Mouse (Mus musculus) embryonic facial prominence, embryonic 10.5 days (tissue): ENCODE measurements around the gene Gsg1l. TPM values are rescaled to one million over a fixed set of nuclear protein-coding genes. Genes with fewer than 3 reads are reported as not detected.

Source experiments
- DNase-seq: peaks from one replicate; pipeline ENCODE4 v3.0.0-alpha.2; 2017; ENCODE audit warnings: low spot score
- H3K27ac ChIP-seq: fragments of 300-500 bp; sonication (generic); replicated peaks from 2 replicates; pipeline ENCODE4 v1.5.1; 2016; ENCODE audit warnings: mild to moderate bottlenecking
- H3K27me3 ChIP-seq: fragments of 300-500 bp; sonication (generic); replicated peaks from 2 replicates; pipeline ENCODE4 v1.6.1; 2016; ENCODE audit warnings: low read depth, mild to moderate bottlenecking; ENCODE audit not compliant: poor library complexity, severe bottlenecking
- H3K36me3 ChIP-seq: fragments of 300-500 bp; sonication (generic); replicated peaks from 2 replicates; pipeline ENCODE4 v1.6.1; 2016; ENCODE audit warnings: mild to moderate bottlenecking, moderate library complexity
- H3K4me1 ChIP-seq: fragments of 300-500 bp; sonication (generic); 2 replicates; pipeline ENCODE4 v1.6.1; 2016
- H3K4me3 ChIP-seq: fragments of 300-500 bp; sonication (generic); 2 replicates; pipeline ENCODE4 v1.5.1; 2016; ENCODE audit warnings: mild to moderate bottlenecking, moderate library complexity
- H3K9me3 ChIP-seq: fragments of 300-500 bp; sonication (generic); 2 replicates; pipeline ENCODE4 v1.6.1; 2016; ENCODE audit warnings: mild to moderate bottlenecking
- WGBS: fragments of 180-500 bp; shearing (Covaris S2); methylation state at CpG from one replicate; pipeline ENCODE4 v1.1.7; 2016; 5-methylcytosine and 5-hydroxymethylcytosine counted together
- polyA plus RNA-seq: library from polyadenylated mRNA; unstranded; fragments of >200 nt; fragmentation: Nextera tagmentation; extraction: Ambion mirVana; gene quantifications from 2 replicates; pipeline ENCODE4 v1.2.1, GENCODE M21; 2016

Gsg1l gene
- polyA plus RNA-seq, 1 experiment from 2014 or later, result 0.65 TPM

- no peak for DNase-seq
- peaks cover 16% of the 10 kb centered on the region; the same call in 1 of the 2 replicates for H3K27me3 ChIP-seq
- H3K4me3 ChIP-seq, result no peak overlapping the region
- H3K27ac ChIP-seq, result no peak overlapping the region
- WGBS, result 60% methylated on average over 18 of the region's 18 CpGs
- peaks cover 31% of the 10 kb centered on the region for H3K4me1 ChIP-seq
- no peaks in the 10 kb centered on the region for H3K36me3 ChIP-seq
- no peaks in the 10 kb centered on the region for H3K9me3 ChIP-seq
Measured at GRCm38 (mm10) chr7:125959294-125960048, 122.7 kb downstream of the Gsg1l start.

- H3K36me3 ChIP-seq, result no peaks in the 10 kb centered on the region
- peaks cover 16% of the 10 kb centered on the region; the same call in 1 of the 2 replicates for H3K27me3 ChIP-seq
- no peak for DNase-seq
- peaks cover 34% of the 10 kb centered on the region for H3K4me1 ChIP-seq
- H3K4me3 ChIP-seq, result no peak overlapping the region
- H3K9me3 ChIP-seq, result no peaks in the 10 kb centered on the region
- no peak overlapping the region for H3K27ac ChIP-seq
- WGBS, result 85% methylated on average over 5 of the region's 5 CpGs
Measured at GRCm38 (mm10) chr7:125958856-125959255, 123.4 kb downstream of the Gsg1l start.

GRCm38 (mm10) chr7:125954994-125955393 lies 127.2 kb downstream of the Gsg1l start:
- no peaks in the 10 kb centered on the region for H3K36me3 ChIP-seq
- H3K27ac ChIP-seq, result no peak overlapping the region
- no peaks in the 10 kb centered on the region for H3K9me3 ChIP-seq
- 69% methylated on average over 5 of the region's 5 CpGs for WGBS
- peaks cover 37% of the 10 kb centered on the region for H3K4me1 ChIP-seq
- peaks cover 19% of the 10 kb centered on the region; the same call in 1 of the 2 replicates for H3K27me3 ChIP-seq
- no peak overlapping the region for H3K4me3 ChIP-seq
- no peak for DNase-seq

- no peak overlapping the region; the same call in 1 of the 2 replicates for H3K27ac ChIP-seq
- H3K4me3 ChIP-seq, result no peak overlapping the region
- no peaks in the 10 kb centered on the region for H3K36me3 ChIP-seq
- no peak for DNase-seq
- no peaks in the 10 kb centered on the region for H3K9me3 ChIP-seq
- H3K4me1 ChIP-seq, result peaks cover 32% of the 10 kb centered on the region
- WGBS, result 49% methylated on average over 3 of the region's 3 CpGs
- peaks cover 14% of the 10 kb centered on the region; the same call in 1 of the 2 replicates for H3K27me3 ChIP-seq
Measured at GRCm38 (mm10) chr7:125954356-125954878, 127.8 kb downstream of the Gsg1l start.

DNA sequence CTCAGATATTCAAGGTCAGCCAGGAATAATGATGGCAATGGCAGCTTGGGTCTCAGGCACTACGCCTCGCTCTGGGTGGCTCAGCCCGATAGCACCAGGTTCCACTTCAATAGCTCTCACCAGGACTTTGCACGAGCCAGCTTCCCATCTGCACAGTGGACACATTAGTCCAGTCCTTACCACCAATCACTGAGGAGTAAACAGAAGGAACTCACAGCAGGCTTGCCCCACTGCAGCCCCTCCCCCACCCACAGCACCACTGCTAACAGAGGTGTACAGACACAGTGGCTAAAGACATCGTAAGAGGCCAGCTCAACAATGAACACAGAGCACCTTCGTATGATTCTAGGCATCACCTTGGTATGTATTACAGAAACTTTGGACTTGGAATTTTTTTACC lies 128.4 kb downstream of the Gsg1l start:
- no peaks in the 10 kb centered on the region for H3K9me3 ChIP-seq
- DNase-seq, result no peak
- H3K27ac ChIP-seq, result no peak overlapping the region
- no peak overlapping the region for H3K4me3 ChIP-seq
- peaks cover 32% of the 10 kb centered on the region for H3K4me1 ChIP-seq
- H3K27me3 ChIP-seq, result peaks cover 14% of the 10 kb centered on the region; the same call in 1 of the 2 replicates
- 75% methylated on average over 6 of the region's 6 CpGs for WGBS
- H3K36me3 ChIP-seq, result no peaks in the 10 kb centered on the region

DNA sequence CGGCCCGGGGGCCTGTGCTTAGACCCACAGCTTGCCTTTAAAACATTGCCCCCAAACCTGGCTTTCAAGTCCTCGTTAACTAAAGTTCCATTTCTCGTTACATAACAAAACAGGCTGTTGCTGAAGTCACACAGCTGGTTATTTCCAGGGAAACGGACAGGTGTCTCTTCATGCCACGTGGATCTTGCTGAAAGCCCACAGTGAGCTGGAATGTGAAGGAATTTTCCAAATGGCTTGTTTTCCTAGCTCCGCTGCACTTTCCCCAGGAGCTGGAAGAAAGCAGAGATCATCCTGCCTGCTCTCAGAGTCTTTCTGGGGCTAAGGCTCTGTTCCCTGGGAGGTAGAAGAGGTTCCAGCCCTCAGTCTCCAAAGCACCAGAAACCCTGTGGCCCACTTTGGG lies 130.3 kb downstream of the Gsg1l start:
- peaks cover 25% of the 10 kb centered on the region for H3K4me1 ChIP-seq
- DNase-seq, result no peak
- no peaks in the 10 kb centered on the region for H3K9me3 ChIP-seq
- 77% methylated on average over 7 of the region's 7 CpGs for WGBS
- H3K4me3 ChIP-seq, result no peak overlapping the region
- H3K36me3 ChIP-seq, result no peaks in the 10 kb centered on the region
- peaks cover 6% of the 10 kb centered on the region; the same call in 1 of the 2 replicates for H3K27me3 ChIP-seq
- H3K27ac ChIP-seq, result no peak overlapping the region

DNA sequence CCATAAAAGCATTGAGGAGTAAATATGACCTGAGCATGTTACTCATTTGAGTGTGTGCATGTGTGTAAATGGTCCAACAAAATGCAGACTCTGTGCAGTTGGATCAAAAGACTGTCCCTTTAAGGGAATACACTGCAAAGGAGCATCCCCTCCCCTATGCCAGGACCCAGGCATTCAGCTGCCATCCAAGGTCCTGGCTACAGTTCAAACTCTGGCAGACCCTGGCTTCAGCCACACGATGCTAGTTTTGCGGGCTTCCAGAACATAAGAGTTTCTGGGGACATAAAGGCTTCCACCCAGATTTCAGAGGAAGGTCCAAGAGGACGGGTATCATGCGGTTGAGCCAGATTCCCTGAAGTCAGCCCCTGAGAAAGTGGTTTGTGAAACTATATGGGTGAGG lies 133.2 kb downstream of the Gsg1l start:
- no peaks in the 10 kb centered on the region for H3K9me3 ChIP-seq
- WGBS, result 84% methylated on average over 4 of the region's 4 CpGs
- no peak for DNase-seq

GRCm38 (mm10) chr7:125945915-125946314 lies 136.3 kb downstream of the Gsg1l start:
- Histone ChIP-seq H3K4me1 (no peaks in the 10 kb centered on the region), H3K36me3 (no peaks in the 10 kb centered on the region), H3K9me3 (no peaks in the 10 kb centered on the region), H3K4me3 (no peak overlapping the region), H3K27me3 (0 out of 2 replicates have a peak, but pooled peaks cover under 1% of the 10 kb centered on the region), H3K27ac (no peak overlapping the region)
- DNase-seq, result no peak
- WGBS, result 82% methylated on average over 8 of the region's 8 CpGs

More for the DNA sequence above, 133.2 kb downstream of the Gsg1l start:
- peaks cover 4% of the 10 kb centered on the region for H3K4me1 ChIP-seq
- no peaks in the 10 kb centered on the region for H3K36me3 ChIP-seq
- no peak overlapping the region for H3K4me3 ChIP-seq
- H3K27me3 ChIP-seq, result peaks cover 6% of the 10 kb centered on the region; the same call in 1 of the 2 replicates
- H3K27ac ChIP-seq, result no peak overlapping the region

DNA sequence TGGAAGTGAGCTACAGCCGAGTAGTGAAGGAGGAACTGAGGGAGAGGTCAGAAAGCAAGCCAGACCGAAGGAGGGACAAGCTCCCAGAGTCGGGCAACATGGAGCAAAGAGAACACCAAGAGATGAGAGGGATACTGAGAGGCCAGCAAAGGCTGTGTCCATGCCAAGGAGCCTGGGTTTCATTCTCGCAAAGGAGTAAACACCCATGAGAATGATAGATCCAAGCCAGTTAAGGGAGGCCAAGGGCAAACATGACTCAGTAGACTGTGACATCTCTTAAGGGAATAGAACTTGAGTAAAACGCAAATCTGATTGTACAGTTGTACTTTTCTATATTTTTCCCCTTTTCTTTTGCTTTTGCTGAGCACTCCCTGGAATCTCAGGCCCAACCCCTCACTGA lies 137.6 kb downstream of the Gsg1l start:
- H3K36me3 ChIP-seq, result no peaks in the 10 kb centered on the region
- DNase-seq, result no peak
- no peak overlapping the region for H3K4me3 ChIP-seq
- H3K9me3 ChIP-seq, result no peaks in the 10 kb centered on the region
- WGBS, result 81% methylated on average over 5 of the region's 5 CpGs
- H3K4me1 ChIP-seq, result no peaks in the 10 kb centered on the region
- H3K27ac ChIP-seq, result no peak overlapping the region
- no peaks in the 10 kb centered on the region for H3K27me3 ChIP-seq

- WGBS, result 90% methylated on average over 4 of the region's 4 CpGs
- no peaks in the 10 kb centered on the region for H3K27me3 ChIP-seq
- H3K9me3 ChIP-seq, result no peaks in the 10 kb centered on the region
- no peaks in the 10 kb centered on the region for H3K36me3 ChIP-seq
- DNase-seq, result no peak
- no peak overlapping the region for H3K27ac ChIP-seq
- H3K4me1 ChIP-seq, result no peaks in the 10 kb centered on the region
- H3K4me3 ChIP-seq, result no peak overlapping the region
Measured at GRCm38 (mm10) chr7:125943511-125943910, 138.7 kb downstream of the Gsg1l start.

DNA sequence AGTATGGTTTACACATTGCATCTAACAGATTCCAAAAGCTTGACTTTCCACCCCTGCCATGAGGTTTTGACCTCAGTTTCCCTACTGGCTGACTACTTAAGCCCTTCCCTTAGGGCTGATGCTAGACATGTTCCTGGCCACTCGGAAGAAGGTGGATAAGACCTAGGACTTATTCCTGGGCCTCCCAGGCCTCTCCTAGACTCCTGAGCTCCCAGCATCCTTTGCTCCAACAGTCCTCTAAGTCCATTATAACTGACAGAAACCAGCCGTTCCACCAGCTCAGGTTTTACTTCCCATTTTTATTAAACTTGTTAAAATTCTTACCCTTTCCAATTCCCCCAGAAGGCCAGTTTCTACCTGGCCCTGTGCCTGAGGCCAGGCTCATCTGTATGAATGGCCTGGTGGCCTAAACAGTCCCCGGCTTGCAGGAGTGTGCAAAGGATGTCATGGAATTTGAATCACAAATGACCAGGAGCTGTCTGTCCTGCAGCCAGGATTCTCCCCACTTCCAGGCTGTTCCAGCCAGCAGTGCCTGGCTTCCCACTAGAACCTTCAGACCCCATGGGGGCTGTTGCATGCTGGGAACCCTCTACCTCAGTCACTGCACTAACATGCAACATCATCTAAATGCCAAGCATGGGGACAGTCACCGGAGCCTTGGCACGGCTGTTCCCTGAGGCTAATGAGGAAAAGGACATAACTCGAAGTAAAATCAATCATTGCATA lies 139.7 kb downstream of the Gsg1l start:
- no peaks in the 10 kb centered on the region for H3K27me3 ChIP-seq
- H3K27ac ChIP-seq, result no peak overlapping the region
- H3K4me3 ChIP-seq, result no peak overlapping the region
- WGBS, result 85% methylated on average over 6 of the region's 6 CpGs
- H3K36me3 ChIP-seq, result no peaks in the 10 kb centered on the region
- H3K9me3 ChIP-seq, result no peaks in the 10 kb centered on the region
- DNase-seq, result no peak
- no peaks in the 10 kb centered on the region for H3K4me1 ChIP-seq

DNA sequence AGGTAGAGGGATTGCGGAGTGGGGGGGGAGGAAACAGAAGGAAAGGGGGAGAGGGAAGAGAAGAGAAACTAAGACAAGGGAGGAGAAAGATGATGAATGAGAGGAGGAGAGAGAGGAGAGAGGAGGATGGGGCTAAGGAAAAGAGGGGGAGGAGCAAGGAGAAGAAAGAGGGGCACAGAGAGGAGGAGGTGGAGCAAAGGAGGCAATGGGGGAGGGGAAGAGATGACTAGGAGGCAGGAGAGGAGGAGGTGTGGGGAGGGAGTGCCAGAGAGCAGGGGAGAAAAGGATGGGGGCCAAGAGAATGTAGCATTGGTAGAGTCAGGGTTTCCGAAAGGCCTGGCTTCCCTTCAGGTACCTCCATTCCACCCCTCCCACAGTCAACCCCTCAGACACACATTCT lies 147.9 kb downstream of the Gsg1l start:
- Histone ChIP-seq H3K27ac (peak overlapping the region; percentile 40), H3K4me3 (peak overlapping the region; percentile 0; the same call in 1 of the 2 replicates), H3K36me3 (no peaks in the 10 kb centered on the region), H3K9me3 (no peaks in the 10 kb centered on the region), H3K27me3 (peaks cover 32% of the 10 kb centered on the region), H3K4me1 (peaks cover 40% of the 10 kb centered on the region)
- DNase-seq, result no peak
- 27% methylated on average over 2 of the region's 2 CpGs for WGBS
